Mouse (Mus musculus) forebrain, embryonic 16.5 days (tissue): Measurements from ENCODE around the gene Stk19. TPM values are rescaled to one million over a fixed set of nuclear protein-coding genes. Genes with fewer than 3 reads are reported as not detected.

ENCODE experiments used
- ATAC-seq: fragments of 200-750 bp; cut with Nextera tagmentation; 2 replicates; pipeline ENCODE4 v1.8.0; 2017; ENCODE audit warnings: mild to moderate bottlenecking, moderate library complexity
- H3K27ac ChIP-seq: fragments of 300-500 bp; sonication (generic); 2 replicates; pipeline ENCODE4 v1.5.1; 2014; ENCODE audit warnings: low read length, control low read depth
- H3K27me3 ChIP-seq: fragments of 300-500 bp; sonication (generic); replicated peaks from 2 replicates; pipeline ENCODE4 v1.6.1; 2014; ENCODE audit warnings: low read length; ENCODE audit not compliant: control insufficient read depth, insufficient read depth
- H3K36me3 ChIP-seq: fragments of 300-500 bp; sonication (generic); 2 replicates; pipeline ENCODE4 v1.6.1; 2014; ENCODE audit not compliant: control insufficient read depth, insufficient read depth
- H3K4me1 ChIP-seq: fragments of 300-500 bp; sonication (generic); replicated peaks from 2 replicates; pipeline ENCODE4 v1.6.1; 2014; ENCODE audit warnings: low read length; ENCODE audit not compliant: control insufficient read depth, insufficient read depth
- H3K4me2 ChIP-seq: fragments of 300-500 bp; sonication (generic); 2 replicates; pipeline ENCODE4 v1.6.1; 2014; ENCODE audit warnings: mild to moderate bottlenecking, low read length, control low read depth
- H3K4me3 ChIP-seq: fragments of 300-500 bp; sonication (generic); replicated peaks from 2 replicates; pipeline ENCODE4 v1.5.1; 2014; ENCODE audit warnings: mild to moderate bottlenecking, low read length, control low read depth
- H3K9ac ChIP-seq: fragments of 300-500 bp; sonication (generic); replicated peaks from 2 replicates; pipeline ENCODE4 v1.6.1; 2014; ENCODE audit warnings: low read depth, low read length, control low read depth
- H3K9me3 ChIP-seq: fragments of 300-500 bp; sonication (generic); 2 replicates; pipeline ENCODE4 v1.6.1; 2016; ENCODE audit warnings: low read length; ENCODE audit not compliant: control insufficient read depth
- WGBS: fragments of 180-500 bp; shearing (Covaris S2); extraction: QIAGEN DNeasy Blood & Tissue Kit; methylation state at CpG from one replicate; pipeline ENCODE4 v1.1.7; 2014; 5-methylcytosine and 5-hydroxymethylcytosine counted together
- polyA plus RNA-seq: library from polyadenylated mRNA; unstranded; fragments of >200 nt; fragmentation: Nextera tagmentation; extraction: Ambion mirVana; gene quantifications from 2 replicates; pipeline ENCODE4 v1.2.1, GENCODE M21; 2015

Gene Stk19
- polyA plus RNA-seq, 1 experiment from 2014 or later: 50.4 TPM

DNA sequence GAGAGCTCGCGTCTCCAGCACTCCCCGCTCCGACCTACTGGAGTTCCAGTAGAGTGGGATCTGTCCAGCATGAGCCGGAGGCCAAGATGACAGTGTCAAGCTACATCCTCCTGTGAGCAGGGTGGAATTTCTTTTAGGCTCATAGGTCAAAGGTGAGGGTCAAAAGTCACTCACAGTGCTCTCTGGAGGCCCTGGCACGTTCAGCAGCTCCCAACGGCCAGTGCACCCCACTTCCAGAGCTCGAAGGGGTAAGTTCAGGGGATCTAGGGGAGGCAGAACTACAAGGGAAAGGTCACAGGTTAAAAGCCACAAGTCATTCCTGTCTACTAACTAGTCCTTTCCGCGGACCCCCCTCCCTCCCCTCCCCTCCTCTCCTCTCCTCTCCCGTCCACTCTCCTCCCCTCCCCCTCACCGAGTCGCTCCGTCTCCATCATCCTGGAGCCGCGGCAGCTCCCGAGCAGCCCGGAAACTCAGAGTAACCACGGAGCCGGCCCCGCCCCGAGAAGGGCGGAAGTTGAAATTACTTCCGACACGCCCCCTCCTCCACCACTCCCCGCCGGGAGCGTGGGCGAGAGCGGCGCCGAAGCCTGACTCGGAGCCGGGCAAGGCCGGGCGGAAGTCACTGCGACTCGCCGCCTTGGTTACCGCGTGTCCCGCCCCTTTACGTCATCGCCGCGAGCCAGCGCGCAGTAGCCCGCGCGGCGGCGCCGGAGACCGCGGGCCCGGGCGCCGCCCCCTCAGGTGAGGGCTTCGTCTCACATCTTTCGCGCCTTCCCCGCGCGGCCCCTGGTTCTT is 13.2 kb upstream of the Stk19 start, which contains the start of the genes Skiv2l and Nelfe:
TSS of gene Skiv2l (minus strand) at position 489 of the 795 bp plus-strand sequence.
TSS of gene Nelfe (plus strand) at position 670 of the 795 bp plus-strand sequence.
- H3K4me1 ChIP-seq: peaks cover 18% of the 10 kb centered on the region
- H3K36me3 ChIP-seq: peaks cover 16% of the 10 kb centered on the region; the same call in 1 of the 2 replicates
- no peaks in the 10 kb centered on the region for H3K27me3 ChIP-seq
- H3K4me2 ChIP-seq: peak within 1 kb of the TSS; percentile 95
- under 1% methylated on average over 64 of the region's 65 CpGs for WGBS
- ATAC-seq: peak; percentile 98
- H3K27ac ChIP-seq: 0 out of 2 replicates have a peak within 1 kb of the TSS, but pooled peaks have one; percentile 30
- H3K9me3 ChIP-seq: no peaks in the 10 kb centered on the region
- H3K9ac ChIP-seq: peak within 1 kb of the TSS; percentile 79
- H3K4me3 ChIP-seq: peak within 1 kb of the TSS; percentile 90

GRCm38 (mm10) chr17:34847615-34848014 is 10.9 kb upstream of the Stk19 start:
- Histone ChIP-seq H3K4me2 (no peak overlapping the region), H3K4me3 (no peak overlapping the region), H3K36me3 (peaks cover 16% of the 10 kb centered on the region; the same call in 1 of the 2 replicates), H3K27ac (no peak overlapping the region), H3K9ac (no peak overlapping the region), H3K9me3 (no peaks in the 10 kb centered on the region), H3K27me3 (no peaks in the 10 kb centered on the region), H3K4me1 (peaks cover 18% of the 10 kb centered on the region)
- 95% methylated on average over 7 of the region's 7 CpGs for WGBS
- no peak for ATAC-seq

DNA sequence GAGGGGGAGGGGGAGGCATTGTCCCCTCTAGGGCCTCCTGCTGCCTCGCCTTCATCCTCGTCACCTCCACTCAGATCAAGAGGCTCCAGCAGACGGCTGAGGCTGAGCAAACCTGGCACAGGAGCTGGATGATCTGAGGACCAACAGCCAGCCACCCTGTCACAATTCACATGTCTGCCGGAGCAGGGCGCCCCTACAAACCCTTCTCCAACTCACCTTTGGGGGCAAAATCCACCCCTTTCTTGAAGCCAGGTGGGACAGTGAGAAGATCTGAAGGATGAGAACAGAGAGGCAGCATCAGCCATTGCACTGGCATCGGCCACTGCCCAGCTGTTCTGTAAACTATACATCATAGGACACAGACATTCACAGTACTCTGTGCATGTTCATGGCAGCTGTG is 10.4 kb upstream of the Stk19 start:
- Histone ChIP-seq H3K36me3 (peaks cover 14% of the 10 kb centered on the region; the same call in 1 of the 2 replicates), H3K4me2 (no peak overlapping the region), H3K4me3 (no peak overlapping the region), H3K27ac (no peak overlapping the region), H3K9ac (no peak overlapping the region), H3K9me3 (no peaks in the 10 kb centered on the region), H3K4me1 (peaks cover 18% of the 10 kb centered on the region), H3K27me3 (no peaks in the 10 kb centered on the region)
- 88% methylated on average over 6 of the region's 6 CpGs for whole genome bisulfite sequencing
- no peak for ATAC-seq

- Histone ChIP-seq H3K9ac (no peak overlapping the region), H3K4me1 (peaks cover 8% of the 10 kb centered on the region), H3K36me3 (peaks cover 20% of the 10 kb centered on the region), H3K4me2 (no peak overlapping the region), H3K4me3 (no peak overlapping the region), H3K27me3 (no peaks in the 10 kb centered on the region), H3K27ac (no peak overlapping the region), H3K9me3 (no peaks in the 10 kb centered on the region)
- no peak for ATAC-seq
- WGBS: 93% methylated on average over 13 of the region's 13 CpGs
Observed at GRCm38 (mm10) chr17:34844884-34845283, 8.1 kb upstream of the Stk19 start.

- 89% methylated on average over 6 of the region's 6 CpGs for WGBS
- ATAC-seq: no peak
Observed at GRCm38 (mm10) chr17:34840736-34841307, 4.1 kb upstream of the Stk19 start.

DNA sequence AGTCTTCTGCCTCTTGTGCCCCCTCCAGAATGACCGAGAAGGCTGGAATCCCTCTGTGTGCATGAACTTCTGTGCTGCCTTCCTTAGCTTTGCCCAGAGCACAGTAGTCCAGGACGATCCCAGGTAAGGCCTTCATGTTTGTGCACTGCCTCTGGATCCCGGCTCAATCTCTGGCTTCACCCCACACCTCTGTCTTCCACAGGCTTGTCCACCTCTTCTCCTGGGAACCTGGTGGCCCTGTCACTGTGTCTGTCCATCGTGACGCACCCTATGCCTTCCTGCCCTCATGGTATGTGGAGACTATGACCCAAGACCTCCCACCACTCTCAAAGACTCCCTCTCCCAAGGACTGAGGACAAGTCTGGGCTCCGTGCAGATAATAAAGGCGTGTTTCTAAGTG is 2.0 kb upstream of the Stk19 start:
- 90% methylated on average over 7 of the region's 7 CpGs for WGBS
- Histone ChIP-seq H3K9me3 (no peaks in the 10 kb centered on the region), H3K9ac (no peak overlapping the region), H3K4me3 (no peak overlapping the region), H3K4me1 (peaks cover 26% of the 10 kb centered on the region), H3K4me2 (no peak overlapping the region), H3K27ac (no peak overlapping the region), H3K27me3 (no peaks in the 10 kb centered on the region), H3K36me3 (peaks cover 15% of the 10 kb centered on the region)
- ATAC-seq: no peak

More at GRCm38 (mm10) chr17:34840736-34841307, 4.1 kb upstream of the Stk19 start:
- peaks cover 24% of the 10 kb centered on the region for H3K36me3 ChIP-seq
- peaks cover 18% of the 10 kb centered on the region for H3K4me1 ChIP-seq
- no peaks in the 10 kb centered on the region for H3K9me3 ChIP-seq
- no peak overlapping the region for H3K27ac ChIP-seq
- no peak overlapping the region for H3K4me2 ChIP-seq
- no peak overlapping the region for H3K4me3 ChIP-seq
- H3K27me3 ChIP-seq: no peaks in the 10 kb centered on the region
- no peak overlapping the region for H3K9ac ChIP-seq

GRCm38 (mm10) chr17:34837464-34838324 is 949 bp upstream of the Stk19 start:
- H3K4me3 ChIP-seq: peak overlapping the region; percentile 93
- ATAC-seq: peak; percentile 16

GRCm38 (mm10) chr17:34836155-34836855 is 440 bp downstream of the Stk19 start:
- Histone ChIP-seq H3K9me3 (no peaks in the 10 kb centered on the region), H3K4me1 (peaks cover 26% of the 10 kb centered on the region), H3K4me2 (peak overlapping the region; percentile 99), H3K4me3 (peak overlapping the region; percentile 93), H3K36me3 (peaks cover 16% of the 10 kb centered on the region), H3K27ac (peak overlapping the region; percentile 86), H3K9ac (peak overlapping the region; percentile 87), H3K27me3 (no peaks in the 10 kb centered on the region)
- 2% methylated on average over 47 of the region's 48 CpGs for WGBS
- peak; percentile 77 for ATAC-seq

More at GRCm38 (mm10) chr17:34837464-34838324, 949 bp upstream of the Stk19 start:
- H3K4me2 ChIP-seq: peak overlapping the region; percentile 99
- H3K9ac ChIP-seq: peak overlapping the region; percentile 87
- H3K27me3 ChIP-seq: no peaks in the 10 kb centered on the region
- H3K36me3 ChIP-seq: peaks cover 16% of the 10 kb centered on the region
- no peak overlapping the region; the same call in 1 of the 2 replicates for H3K27ac ChIP-seq
- WGBS: 44% methylated on average over 43 of the region's 43 CpGs
- no peaks in the 10 kb centered on the region for H3K9me3 ChIP-seq
- peaks cover 26% of the 10 kb centered on the region for H3K4me1 ChIP-seq
